Mouse (Mus musculus): Measurements from ENCODE around the gene Mapk1ip1. TPM values are rescaled to one million over a fixed set of nuclear protein-coding genes. Genes with fewer than 3 reads are reported as not detected.

The Mapk1ip1 gene
- polyA plus RNA-seq, 1 experiment from 2014 or later = 9.4 TPM

- no peak for TF ChIP-seq EP300 (optimal IDR thresholded peaks at IDR 0.05)
- TF ChIP-seq CTCF (IDR thresholded peaks at IDR 0.05; ENCODE audit: low read depth) = no peak
- H3K9me3 ChIP-seq (ENCODE audit: control insufficient read depth, low read length) = no peaks in the 10 kb centered on the region
- 59% methylated on average over 5 of the region's 5 CpGs for WGBS
- no peak overlapping the region for H3K4me2 ChIP-seq (replicated peaks; ENCODE audit: low read depth)
- ATAC-seq (ENCODE audit: low FRiP score, low TSS enrichment) (no peak), DNase-seq (ENCODE audit: low spot score) (no peak)
- H3K27ac ChIP-seq (replicated peaks) = no peak overlapping the region
- no peaks in the 10 kb centered on the region for H3K36me3 ChIP-seq (ENCODE audit: control insufficient read depth, insufficient read depth, low read length)
- H3K4me1 ChIP-seq (replicated peaks; ENCODE audit: control insufficient read depth, insufficient read depth) = no peaks in the 10 kb centered on the region
- no peak overlapping the region for H3K9ac ChIP-seq (ENCODE audit: low read length)
- no peak overlapping the region for H3K4me3 ChIP-seq (ENCODE audit: low read depth, low read length)
- H3K27me3 ChIP-seq (ENCODE audit: control insufficient read depth, insufficient read depth, low read length) = no peaks in the 10 kb centered on the region
These were observed 58.0 kb downstream of the Mapk1ip1 start for GRCm38 (mm10) chr7:138788109-138788508.

Other genes with a start within 250 kb of the Mapk1ip1 start
- gene Ppp2r2d, start 194 bp downstream of the Mapk1ip1 start, polyA plus RNA-seq (2015; fragmentation: Nextera tagmentation; extraction: Ambion mirVana) = 25.4 and 27.8 TPM in 2 replicates
- gene Bnip3, start 63.2 kb upstream of the Mapk1ip1 start, polyA plus RNA-seq (2015; fragmentation: Nextera tagmentation; extraction: Ambion mirVana) = 113 TPM in 2 replicates
- gene Jakmip3, start 94.5 kb upstream of the Mapk1ip1 start, polyA plus RNA-seq (2015; fragmentation: Nextera tagmentation; extraction: Ambion mirVana) = 0.13 and 0.17 TPM in 2 replicates
- gene Dpysl4, start 239.7 kb upstream of the Mapk1ip1 start, polyA plus RNA-seq (2015; fragmentation: Nextera tagmentation; extraction: Ambion mirVana) = 4.8 and 5.1 TPM in 2 replicates